8 mouse cellular contexts compared by ENCODE assay signal in the genomic region with DNA sequence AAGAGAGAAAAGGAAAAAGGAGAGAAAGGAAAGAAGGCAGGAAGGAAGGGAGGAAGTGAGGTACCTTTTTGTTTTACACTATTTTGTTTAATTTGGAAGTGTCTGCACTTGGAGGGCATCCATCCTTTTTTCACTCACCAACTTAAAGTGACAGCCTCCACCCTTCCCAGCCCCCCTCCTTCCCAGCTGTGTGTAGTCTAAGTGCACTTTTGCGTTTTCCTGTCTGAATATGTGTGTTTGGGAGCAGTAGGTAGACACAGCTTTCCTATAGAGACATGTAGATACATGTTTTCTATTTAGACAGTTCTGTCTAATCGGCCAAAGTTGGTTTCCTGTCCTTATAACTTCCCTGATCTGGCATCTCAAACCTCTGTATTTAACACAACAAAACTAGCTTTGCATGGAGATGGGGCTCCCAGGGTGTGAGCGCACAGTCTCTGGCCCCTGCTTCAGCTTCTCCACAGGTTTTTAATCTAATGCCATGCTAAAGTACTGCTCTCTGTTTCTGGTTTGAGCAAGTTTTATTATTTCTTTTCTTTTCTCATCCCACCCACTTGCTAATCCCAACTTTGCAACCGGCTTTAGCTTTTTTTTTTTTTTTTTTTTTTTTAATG.
DNase-seq lines count a peak whose midpoint lies in the region; ATAC-seq lines count a peak whose summit lies in the region.

No protein-coding gene starts in this region.

- no peak for DNase-seq in heart, adult 8-10 months (ENCODE audit: low spot score)
- DNase-seq in NIH3T3 (ENCODE audit: low read depth), result peak; percentile 20
- no peak for DNase-seq in hindbrain, embryonic 10.5 days (ENCODE audit: low spot score)
- no peak for DNase-seq in yolk sac, embryonic 10.5 days (ENCODE audit: low spot score)
- no peak for DNase-seq in cerebellum, postnatal 25 days
- DNase-seq in kidney, adult 8-10 months, result no peak

- 0 out of 2 replicates have a peak overlapping the region, but pooled peaks have one; percentile 3 for H3K27ac ChIP-seq in heart, embryonic 12.5 days (ENCODE audit: poor library complexity, severe bottlenecking)
- H3K27ac ChIP-seq in hindbrain, embryonic 10.5 days, result 0 out of 2 replicates have a peak overlapping the region, but pooled peaks have one; percentile 66
- H3K27ac ChIP-seq in liver, embryonic 16.5 days (ENCODE audit: low read length), result no peak overlapping the region

- no peaks in the 10 kb centered on the region for H3K36me3 ChIP-seq in heart, embryonic 12.5 days
- H3K36me3 ChIP-seq in hindbrain, embryonic 10.5 days, result no peaks in the 10 kb centered on the region
- H3K36me3 ChIP-seq in liver, embryonic 16.5 days (ENCODE audit: control insufficient read depth, insufficient read depth), result no peaks in the 10 kb centered on the region

- 42% methylated on average over 4 of the region's 4 CpGs for WGBS in heart, embryonic 12.5 days
- 14% methylated on average over 4 of the region's 4 CpGs for WGBS in hindbrain, embryonic 10.5 days
- WGBS in liver, embryonic 16.5 days (ENCODE audit: insufficient replicate concordance), result 28% methylated on average over 4 of the region's 4 CpGs

- H3K4me3 ChIP-seq in heart, embryonic 12.5 days, result peak overlapping the region; percentile 43
- H3K4me3 ChIP-seq in hindbrain, embryonic 10.5 days, result peak overlapping the region; percentile 48
- no peak overlapping the region for H3K4me3 ChIP-seq in liver, embryonic 16.5 days (ENCODE audit: low read depth, low read length)

- H3K4me2 ChIP-seq in heart, embryonic 12.5 days, result peak overlapping the region; percentile 81
- peak overlapping the region; percentile 49; the same call in 1 of the 2 replicates for H3K4me2 ChIP-seq in liver, embryonic 16.5 days (ENCODE audit: low read depth, low read length)

- H3K9ac ChIP-seq in heart, embryonic 12.5 days, result no peak overlapping the region
- no peak overlapping the region for H3K9ac ChIP-seq in liver, embryonic 16.5 days (ENCODE audit: low read depth, low read length)

- H3K27me3 ChIP-seq in heart, embryonic 12.5 days (replicated peaks), result no peaks in the 10 kb centered on the region
- peaks cover 70% of the 10 kb centered on the region for H3K27me3 ChIP-seq in hindbrain, embryonic 10.5 days (ENCODE audit: insufficient read depth, poor library complexity, severe bottlenecking)
- peaks cover 49% of the 10 kb centered on the region for H3K27me3 ChIP-seq in liver, embryonic 16.5 days (ENCODE audit: control insufficient read depth, insufficient read depth, low read depth, low read length)

- H3K4me1 ChIP-seq in heart, embryonic 12.5 days (replicated peaks), result peaks cover 29% of the 10 kb centered on the region
- H3K4me1 ChIP-seq in hindbrain, embryonic 10.5 days (replicated peaks), result peaks cover 81% of the 10 kb centered on the region
- peaks cover 7% of the 10 kb centered on the region for H3K4me1 ChIP-seq in liver, embryonic 16.5 days (ENCODE audit: control insufficient read depth, low read depth, low read length)

- no peak for ATAC-seq in heart, embryonic 12.5 days (ENCODE audit: insufficient number of reproducible peaks, low FRiP score)
- no peak for ATAC-seq in liver, embryonic 16.5 days (ENCODE audit: low read depth)

- H3K9me3 ChIP-seq in heart, embryonic 12.5 days (replicated peaks), result no peaks in the 10 kb centered on the region
- no peaks in the 10 kb centered on the region for H3K9me3 ChIP-seq in hindbrain, embryonic 10.5 days
- H3K9me3 ChIP-seq in liver, embryonic 16.5 days (replicated peaks; ENCODE audit: control insufficient read depth, low read length), result no peaks in the 10 kb centered on the region
